Mouse (Mus musculus) thymus, adult 2 months (tissue): ENCODE data around the gene Pip5k1a.

Experiments used
- CTCF ChIP-seq: fragments of 200-500 bp; IDR thresholded peaks from 2 replicates; pipeline ENCODE4 v1.5.1; 2012; ENCODE audit warnings: mild to moderate bottlenecking, control low read depth, low read length, moderate library complexity, borderline replicate concordance; ENCODE audit not compliant: control insufficient read depth, poor library complexity, insufficient read depth; ENCODE audit errors: extremely low read depth
- POLR2A ChIP-seq: fragments of 200-500 bp; IDR thresholded peaks from 2 replicates; pipeline ENCODE4 v1.6.1; 2012; ENCODE audit warnings: mild to moderate bottlenecking, low read length, control low read depth, moderate library complexity; ENCODE audit not compliant: control insufficient read depth, poor library complexity, insufficient read depth; ENCODE audit errors: extremely low read depth

DNA sequence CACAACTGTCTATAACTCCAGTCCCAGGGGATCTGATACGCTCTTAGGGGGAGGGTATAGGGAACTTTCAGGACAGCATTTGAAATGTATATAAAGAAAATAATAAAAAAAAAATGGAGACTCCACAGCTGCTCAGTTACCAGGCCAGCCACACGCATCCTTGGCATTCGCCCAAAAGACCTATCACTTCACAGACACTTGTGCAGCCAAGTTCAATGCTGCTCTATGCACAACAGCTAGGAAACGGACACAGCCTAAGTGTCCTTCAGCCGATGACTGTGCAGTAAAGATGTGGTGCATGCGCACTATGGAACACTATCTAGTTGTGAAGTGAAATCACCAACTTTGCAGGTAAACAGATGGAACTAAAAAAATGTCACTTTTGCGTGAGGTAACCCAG, 50.5 kb downstream of the Pip5k1a start:
- TF ChIP-seq CTCF (no peak), POLR2A (no peak)
